Comparison of ENCODE assay signal across 9 mouse cellular contexts in the genomic region with DNA sequence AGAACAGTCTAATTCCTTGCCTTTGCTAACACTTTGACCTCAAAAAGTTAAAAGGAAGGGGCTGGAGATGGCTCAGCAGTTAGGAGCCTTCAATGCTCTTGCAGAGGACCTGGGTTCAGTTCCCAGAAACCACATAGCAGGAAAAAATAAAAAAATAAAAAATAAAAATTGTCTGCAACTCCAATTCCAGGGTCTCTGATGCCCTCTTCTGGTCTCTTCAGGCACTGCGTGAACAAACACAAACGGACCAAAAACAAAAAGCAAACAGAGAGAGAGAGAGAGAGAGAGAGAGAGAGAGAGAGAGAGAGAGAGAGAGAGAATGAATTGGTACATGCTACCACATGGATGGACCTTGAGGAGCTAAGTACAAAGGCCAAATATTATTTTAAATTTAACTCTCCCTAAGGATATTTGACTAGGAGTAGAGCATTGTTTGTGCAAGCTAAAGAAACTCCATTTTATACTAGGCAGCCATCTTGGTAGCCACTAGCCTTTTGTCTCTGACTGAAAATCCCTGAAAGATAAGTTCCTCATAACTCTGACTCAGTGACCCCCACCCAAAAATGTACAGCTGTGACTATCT. TPM values are rescaled to one million over a fixed set of nuclear protein-coding genes. Genes with fewer than 3 reads are reported as not detected.
DNase-seq lines count a peak whose midpoint lies in the region; ATAC-seq and TF ChIP-seq lines count a peak whose summit lies in the region.
"Had no signal": no experiment of that assay in that cellular context is flagged by ENCODE, and none has a peak within 500 bp of the region (broad histone marks: within the 10 kb centered on the region; RNA-seq: fewer than 3 reads in every experiment).

No protein-coding gene starts in this region.

- no peak overlapping the region for H3K4me3 ChIP-seq in heart, embryonic 12.5 days
- no peak overlapping the region for H3K4me3 ChIP-seq in E14TG2a.4 (replicated peaks; ENCODE audit: low read length)
- H3K4me3 ChIP-seq in lung, postnatal 0 days (ENCODE audit: low read depth, low read length), result no peak overlapping the region
- no peak overlapping the region for H3K4me3 ChIP-seq in stomach, embryonic 15.5 days (replicated peaks)
- H3K4me3 ChIP-seq: lung, embryonic 15.5 days had no signal

- TF ChIP-seq EP300 in lung, postnatal 0 days (IDR thresholded peaks at IDR 0.05), result no peak

- H3K4me1 ChIP-seq in heart, embryonic 12.5 days (replicated peaks), result no peaks in the 10 kb centered on the region
- no peaks in the 10 kb centered on the region for H3K4me1 ChIP-seq in E14TG2a.4 (replicated peaks; ENCODE audit: low read depth, low read length)
- peaks cover 4% of the 10 kb centered on the region; the same call in 1 of the 2 replicates for H3K4me1 ChIP-seq in lung, postnatal 0 days (ENCODE audit: insufficient read depth, low read depth, low read length)
- H3K4me1 ChIP-seq in stomach, embryonic 15.5 days, result no peaks in the 10 kb centered on the region

- peak; percentile 48 for TF ChIP-seq CTCF in E14TG2a.4 (conservative IDR thresholded peaks at IDR 0.05; ENCODE audit: low read length)
- TF ChIP-seq CTCF in lung, postnatal 0 days (IDR thresholded peaks at IDR 0.05), result peak; percentile 76

- no peak overlapping the region for H3K27ac ChIP-seq in heart, embryonic 12.5 days (ENCODE audit: poor library complexity, severe bottlenecking)
- H3K27ac ChIP-seq in lung, postnatal 0 days (ENCODE audit: low read length), result no peak overlapping the region
- peak overlapping the region; percentile 2; the same call in 1 of the 2 replicates for H3K27ac ChIP-seq in stomach, embryonic 15.5 days
- H3K27ac ChIP-seq: lung, embryonic 15.5 days had no signal

- DNase-seq in heart, adult 8-10 months (ENCODE audit: low spot score), result peak; percentile 71
- peak; percentile 23 for DNase-seq in c-Kit-positive CD71-positive TER-119-negative erythroid progenitor cells, embryonic 14.5 days (ENCODE audit: low read depth)
- DNase-seq in frontal cortex, postnatal 36 days (ENCODE audit: low spot score in 2 of 2), result peak; percentile 59 to 61
- peak; percentile 72 to 88 for DNase-seq in kidney, postnatal 36 days
- peak; percentile 78 for DNase-seq in lung, postnatal 0 days (ENCODE audit: low spot score)

- no peaks in the 10 kb centered on the region for H3K36me3 ChIP-seq in heart, embryonic 12.5 days
- H3K36me3 ChIP-seq in E14TG2a.4 (ENCODE audit: insufficient read depth, low read length), result no peaks in the 10 kb centered on the region
- H3K36me3 ChIP-seq in lung, postnatal 0 days (ENCODE audit: insufficient read depth, low read length), result no peaks in the 10 kb centered on the region
- no peaks in the 10 kb centered on the region for H3K36me3 ChIP-seq in stomach, embryonic 15.5 days
- H3K36me3 ChIP-seq: lung, embryonic 15.5 days had no signal

- H3K9me3 ChIP-seq in heart, embryonic 12.5 days (replicated peaks), result no peaks in the 10 kb centered on the region
- H3K9me3 ChIP-seq in E14TG2a.4 (ENCODE audit: low read length), result peaks cover 21% of the 10 kb centered on the region
- no peaks in the 10 kb centered on the region for H3K9me3 ChIP-seq in lung, postnatal 0 days (ENCODE audit: low read length)
- H3K9me3 ChIP-seq in stomach, embryonic 15.5 days, result no peaks in the 10 kb centered on the region
- H3K9me3 ChIP-seq: lung, embryonic 15.5 days had no signal

- no peak overlapping the region for H3K9ac ChIP-seq in heart, embryonic 12.5 days
- H3K9ac ChIP-seq in lung, postnatal 0 days (replicated peaks; ENCODE audit: low read depth), result no peak overlapping the region
- H3K9ac ChIP-seq in stomach, embryonic 15.5 days, result no peak overlapping the region
- H3K9ac ChIP-seq: lung, embryonic 15.5 days had no signal

- H3K27me3 ChIP-seq in heart, embryonic 12.5 days (replicated peaks), result no peaks in the 10 kb centered on the region
- no peaks in the 10 kb centered on the region for H3K27me3 ChIP-seq in E14TG2a.4 (ENCODE audit: insufficient read depth, low read length)
- H3K27me3 ChIP-seq in lung, postnatal 0 days (replicated peaks; ENCODE audit: insufficient read depth, low read length), result no peaks in the 10 kb centered on the region
- H3K27me3 ChIP-seq in stomach, embryonic 15.5 days (replicated peaks), result no peaks in the 10 kb centered on the region
- H3K27me3 ChIP-seq: lung, embryonic 15.5 days had no signal

- ATAC-seq in heart, embryonic 12.5 days (ENCODE audit: insufficient number of reproducible peaks, low FRiP score), result no peak
- peak; percentile 23; the same call in 1 of the 2 replicates for ATAC-seq in lung, postnatal 0 days
- ATAC-seq in stomach, embryonic 15.5 days (ENCODE audit: insufficient read depth, low FRiP score, low read depth), result no peak

- 4% methylated on average over 2 of the region's 2 CpGs for WGBS in heart, embryonic 12.5 days
- WGBS in lung, postnatal 0 days, result 4% methylated on average over 2 of the region's 2 CpGs
- 2% methylated on average over 2 of the region's 2 CpGs for WGBS in stomach, embryonic 15.5 days

- H3K4me2 ChIP-seq in heart, embryonic 12.5 days, result no peak overlapping the region
- no peak overlapping the region for H3K4me2 ChIP-seq in lung, postnatal 0 days (replicated peaks; ENCODE audit: low read depth, low read length)
- no peak overlapping the region for H3K4me2 ChIP-seq in stomach, embryonic 15.5 days
- H3K4me2 ChIP-seq: lung, embryonic 15.5 days had no signal

RNA-seq across cellular contexts. Expression of a gene that starts 39.2 kb away (rescaled TPM):
- total RNA-seq in heart, adult 8-10 months (2022), result not detected
- not detected in 2 replicates for polyA plus RNA-seq in heart, embryonic 12.5 days (2016; fragmentation: Nextera tagmentation; extraction: Ambion mirVana)
- not detected in 2 replicates for polyA plus RNA-seq in lung, postnatal 0 days (2015; fragmentation: Nextera tagmentation; extraction: Ambion mirVana)
- polyA plus RNA-seq in stomach, embryonic 15.5 days (2015; fragmentation: Nextera tagmentation; extraction: Ambion mirVana), result 0.85 and 1.2 TPM in 2 replicates
- polyA plus RNA-seq: lung, embryonic 15.5 days had no signal

RNA-seq across cellular contexts. Expression of a gene that starts 48.9 kb away (rescaled TPM):
- under 1 TPM in 1 of 4 experiments, not detected in 3; 0.19 TPM for total RNA-seq in heart, adult 8-10 months (2022)
- not detected in 2 replicates for polyA plus RNA-seq in heart, embryonic 12.5 days (2016; fragmentation: Nextera tagmentation; extraction: Ambion mirVana)
- polyA plus RNA-seq in lung, postnatal 0 days (2015; fragmentation: Nextera tagmentation; extraction: Ambion mirVana), result not detected in 2 replicates
- 0.35 and 0.37 TPM in 2 replicates for polyA plus RNA-seq in stomach, embryonic 15.5 days (2015; fragmentation: Nextera tagmentation; extraction: Ambion mirVana)
- polyA plus RNA-seq: lung, embryonic 15.5 days had no signal

Comparison
In these comparisons a context has a peak if more than half of its experiments do, and no peak if none do; other contexts are left out.
1. DNase-seq: peak in every context shown above with its lines; median percentile 80 in kidney, postnatal 36 days; 78 in lung, postnatal 0 days; 71 in heart, adult 8-10 months; 60 in frontal cortex, postnatal 36 days; 23 in c-Kit-positive CD71-positive TER-119-negative erythroid progenitor cells, embryonic 14.5 days.